Mouse (Mus musculus) layer of hippocampus, adult 11-12 months (tissue): ENCODE results near the gene Wdr31.

ENCODE experiments used
- DNase-seq: peaks from one replicate; pipeline ENCODE4 v3.0.0; 2022; ENCODE audit warnings: low spot score

The Wdr31 gene

GRCm38 (mm10) chr4:62470598-62471051 lies at the start of gene Wdr31:
Gene Wdr31, minus strand, starts transcription at chr4:62470896.
- peak; percentile 79 for DNase-seq

- peak; percentile 85 for DNase-seq
Observed at GRCm38 (mm10) chr4:62519849-62520233, 49.1 kb upstream of the Wdr31 start, which contains the start of gene Alad. Gene Alad, minus strand, starts transcription at chr4:62519918.

- DNase-seq = no peak
Observed at GRCm38 (mm10) chr4:62519122-62519848, 48.6 kb upstream of the Wdr31 start.

GRCm38 (mm10) chr4:62518416-62519121 lies 47.9 kb upstream of the Wdr31 start:
- DNase-seq = no peak

GRCm38 (mm10) chr4:62517538-62518415 lies 47.1 kb upstream of the Wdr31 start:
- no peak for DNase-seq

GRCm38 (mm10) chr4:62517046-62517445 lies 46.4 kb upstream of the Wdr31 start:
- DNase-seq = no peak

- DNase-seq = no peak
Observed at GRCm38 (mm10) chr4:62516579-62516978, 45.9 kb upstream of the Wdr31 start.

GRCm38 (mm10) chr4:62516079-62516478 lies 45.4 kb upstream of the Wdr31 start:
- no peak for DNase-seq

- DNase-seq = no peak
Observed at GRCm38 (mm10) chr4:62515490-62515889, 44.8 kb upstream of the Wdr31 start.

GRCm38 (mm10) chr4:62514995-62515394 lies 44.3 kb upstream of the Wdr31 start:
- DNase-seq = no peak

GRCm38 (mm10) chr4:62513998-62514506 lies 43.4 kb upstream of the Wdr31 start:
- no peak for DNase-seq

GRCm38 (mm10) chr4:62509946-62510345 lies 39.2 kb upstream of the Wdr31 start:
- DNase-seq = no peak

- DNase-seq = peak; percentile 48
Observed at GRCm38 (mm10) chr4:62508839-62509238, 38.1 kb upstream of the Wdr31 start.

GRCm38 (mm10) chr4:62506798-62507197 lies 36.1 kb upstream of the Wdr31 start:
- DNase-seq = no peak

GRCm38 (mm10) chr4:62505991-62506390 lies 35.3 kb upstream of the Wdr31 start:
- no peak for DNase-seq

GRCm38 (mm10) chr4:62503374-62503970 lies 32.8 kb upstream of the Wdr31 start, which contains the start of gene Hdhd3:
Gene Hdhd3, minus strand, starts transcription at chr4:62503467.
- no peak for DNase-seq

- no peak for DNase-seq
Observed at GRCm38 (mm10) chr4:62502969-62503368, 32.3 kb upstream of the Wdr31 start.

- peak; percentile 91 for DNase-seq
Observed at GRCm38 (mm10) chr4:62501964-62502732, 31.5 kb upstream of the Wdr31 start.

GRCm38 (mm10) chr4:62501534-62501933 lies 30.8 kb upstream of the Wdr31 start:
- DNase-seq = no peak

GRCm38 (mm10) chr4:62500799-62501198 lies 30.1 kb upstream of the Wdr31 start:
- DNase-seq = no peak

- DNase-seq = peak; percentile 52
Observed at GRCm38 (mm10) chr4:62496815-62497214, 26.1 kb upstream of the Wdr31 start.
